Mouse (Mus musculus) c-Kit-negative CD71-positive TER-119-positive erythroid progenitor cells, embryonic 14.5 days (primary cell): Measurements from ENCODE around the gene 2200002D01Rik.

Experiments
- DNase-seq: peaks from one replicate; pipeline ENCODE4 v3.0.0-alpha.2; 2013; ENCODE audit warnings: low read depth, low spot score

Gene 2200002D01Rik

DNA sequence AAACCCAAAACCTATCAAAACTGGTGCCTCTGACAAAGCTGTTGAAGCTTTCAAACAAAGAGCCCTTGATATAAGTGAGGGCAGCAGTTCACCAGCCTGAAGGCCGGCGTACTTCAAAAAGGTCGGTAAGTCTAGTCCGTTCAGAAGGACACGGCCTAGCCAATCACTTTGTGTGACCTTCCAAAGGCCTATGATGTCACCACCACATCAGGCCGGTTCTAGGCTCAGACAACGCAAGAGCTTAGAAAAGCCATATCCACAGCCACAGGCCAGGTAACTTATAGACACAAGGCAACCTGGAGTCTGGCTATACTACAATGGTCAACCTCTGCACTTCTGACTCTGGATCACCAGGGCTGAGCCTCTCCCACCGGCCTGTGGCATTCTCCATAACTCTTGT lies 31.7 kb upstream of the 2200002D01Rik start:
- DNase-seq = no peak

DNA sequence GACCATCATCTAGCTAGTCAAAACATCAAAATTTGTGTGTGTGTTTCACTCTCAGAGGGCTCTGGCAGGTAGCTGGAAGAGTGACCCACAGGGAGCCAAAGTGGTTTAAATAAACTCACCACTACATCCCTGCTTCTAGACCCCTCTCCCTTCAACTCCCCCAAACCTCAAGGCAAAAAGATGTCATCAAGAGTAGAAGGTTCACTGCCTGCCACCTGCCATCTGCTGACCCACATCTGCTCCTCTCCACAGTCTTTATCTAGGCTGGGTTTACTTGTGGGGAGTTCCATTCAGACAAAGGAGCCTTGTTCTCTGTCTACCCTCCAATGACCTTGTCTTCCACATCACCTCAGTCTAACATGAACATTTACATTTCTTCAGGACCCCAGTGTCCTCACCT lies 31.0 kb upstream of the 2200002D01Rik start:
- DNase-seq = no peak

DNA sequence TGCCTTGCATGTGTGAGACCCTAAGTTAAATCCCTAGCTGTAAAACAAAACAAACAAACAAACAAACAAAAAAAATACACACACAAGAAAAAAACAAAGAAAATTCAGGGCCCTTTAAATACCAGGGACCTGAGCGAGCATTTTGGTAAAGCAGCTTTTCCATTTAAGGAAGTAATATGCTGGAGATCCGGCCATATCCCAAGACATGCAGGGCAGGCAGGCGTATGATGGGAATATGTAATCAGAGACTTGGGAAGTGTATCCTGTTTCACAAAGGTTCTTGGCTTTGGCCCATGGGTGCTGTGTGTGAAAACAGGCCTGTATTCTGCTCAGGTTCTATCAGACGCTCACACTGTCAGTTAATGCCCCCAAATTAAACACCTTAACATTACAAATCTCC lies 29.2 kb upstream of the 2200002D01Rik start:
- DNase-seq = no peak

DNA sequence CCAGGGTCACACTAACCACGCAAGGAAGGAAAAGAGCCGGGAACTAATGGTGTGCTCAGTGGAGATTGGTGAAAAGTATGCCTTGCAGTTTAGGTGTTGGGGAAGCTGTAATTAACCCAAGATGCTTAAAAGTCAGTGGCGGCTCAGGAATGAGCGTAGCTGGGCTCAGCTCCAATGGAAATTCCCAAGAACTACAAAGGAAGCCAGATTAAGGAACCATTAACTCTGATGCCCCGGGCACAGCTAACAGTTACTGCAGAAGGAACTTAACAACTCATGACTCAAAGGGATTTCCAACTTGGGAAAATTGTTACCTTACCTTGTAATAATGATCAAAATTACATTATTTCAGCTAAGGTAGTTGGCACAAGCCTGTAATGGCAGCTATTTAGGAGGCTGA lies 28.4 kb upstream of the 2200002D01Rik start:
- DNase-seq = no peak

DNA sequence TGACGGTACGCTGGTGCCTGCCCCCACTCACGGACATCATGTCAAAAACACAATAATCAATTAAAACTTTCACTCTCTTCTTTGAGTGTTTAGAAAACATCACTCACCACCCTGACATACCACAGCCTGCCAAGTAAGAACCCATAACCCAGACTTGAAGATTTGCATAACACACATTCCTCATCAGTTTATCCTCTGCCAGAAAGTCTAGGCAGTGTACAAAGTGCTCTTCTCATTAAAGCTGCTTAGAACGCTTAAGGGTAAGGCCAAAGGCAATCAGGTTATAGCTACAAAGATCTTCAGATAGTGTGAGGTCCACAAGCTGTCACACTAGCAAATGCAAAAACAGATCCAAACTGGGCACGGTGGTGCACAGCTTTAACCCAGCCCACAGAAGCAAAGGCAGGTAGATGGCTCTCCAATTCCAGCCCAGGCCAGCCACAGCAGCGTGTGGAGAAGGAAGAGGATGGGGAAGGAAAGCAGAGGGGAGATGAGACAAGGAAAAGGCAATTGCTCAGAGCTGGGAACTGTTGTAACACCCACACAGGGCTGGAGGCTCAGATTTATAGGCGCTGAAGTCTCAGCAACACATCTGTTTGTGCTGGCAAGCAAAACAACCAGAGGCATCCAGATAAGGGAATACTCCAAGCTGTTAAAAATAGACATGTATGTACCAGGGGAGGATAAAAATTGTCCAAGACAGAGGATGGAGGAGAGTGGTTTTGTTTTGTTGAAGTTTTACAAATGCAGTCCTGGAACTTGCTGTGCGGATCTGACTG lies 23.6 kb upstream of the 2200002D01Rik start:
- DNase-seq = no peak

DNA sequence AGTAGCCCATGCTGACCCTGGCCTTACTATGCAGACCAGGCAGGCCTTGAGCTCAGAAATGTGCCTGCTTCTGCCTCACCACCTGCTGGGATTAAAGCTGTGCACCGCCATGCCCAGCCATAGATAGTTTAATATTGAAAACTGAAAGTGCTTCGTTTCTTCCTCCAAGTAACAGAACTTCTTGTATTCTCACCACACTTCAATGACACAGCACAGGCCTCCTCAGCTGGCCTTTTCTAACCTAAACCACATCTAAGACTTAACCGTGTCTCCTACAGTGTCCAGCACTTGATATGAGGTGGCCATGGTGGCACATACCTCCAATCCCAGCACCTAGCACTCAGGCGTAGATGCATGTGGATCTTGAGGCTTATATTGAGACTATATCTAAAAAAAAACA lies 22.2 kb upstream of the 2200002D01Rik start:
- no peak for DNase-seq

DNA sequence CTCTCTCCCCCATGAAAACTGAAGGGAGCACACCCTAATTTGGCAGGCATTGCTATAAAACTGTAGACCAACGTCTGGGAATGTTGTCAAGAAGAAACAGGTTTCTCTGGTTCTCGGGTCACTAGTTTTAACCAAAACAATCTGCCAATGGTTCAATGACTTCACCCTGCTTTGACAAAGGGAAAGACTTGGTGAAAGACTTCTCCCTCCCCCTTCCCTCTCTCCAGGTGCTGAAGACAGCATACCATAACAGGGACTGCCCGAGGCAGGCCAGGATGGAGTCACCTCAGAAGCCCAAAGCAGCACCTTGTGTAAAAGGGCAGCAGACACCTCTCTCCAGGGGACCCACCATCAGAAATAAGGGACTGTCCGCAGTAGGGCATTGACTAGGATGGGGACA lies 18.7 kb upstream of the 2200002D01Rik start:
- DNase-seq = no peak

DNA sequence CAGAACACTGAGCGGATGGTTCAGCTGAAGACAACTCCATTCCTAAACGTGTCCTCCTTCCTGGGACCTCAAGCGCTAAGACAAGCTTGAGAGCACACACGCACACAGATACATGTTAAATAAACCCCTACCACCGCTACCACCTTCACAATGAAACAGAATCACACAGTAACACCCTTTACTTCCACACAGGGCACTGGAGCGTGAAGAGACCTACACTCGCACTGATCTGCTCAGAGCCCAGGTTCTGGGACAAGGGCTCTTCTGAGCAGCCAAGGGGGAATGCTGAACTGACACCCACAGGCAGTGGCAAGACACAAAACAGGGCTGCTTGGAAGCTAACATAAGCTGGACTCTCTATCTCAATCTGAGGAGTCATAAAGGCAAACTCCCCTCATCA lies 17.4 kb upstream of the 2200002D01Rik start:
- DNase-seq = no peak

DNA sequence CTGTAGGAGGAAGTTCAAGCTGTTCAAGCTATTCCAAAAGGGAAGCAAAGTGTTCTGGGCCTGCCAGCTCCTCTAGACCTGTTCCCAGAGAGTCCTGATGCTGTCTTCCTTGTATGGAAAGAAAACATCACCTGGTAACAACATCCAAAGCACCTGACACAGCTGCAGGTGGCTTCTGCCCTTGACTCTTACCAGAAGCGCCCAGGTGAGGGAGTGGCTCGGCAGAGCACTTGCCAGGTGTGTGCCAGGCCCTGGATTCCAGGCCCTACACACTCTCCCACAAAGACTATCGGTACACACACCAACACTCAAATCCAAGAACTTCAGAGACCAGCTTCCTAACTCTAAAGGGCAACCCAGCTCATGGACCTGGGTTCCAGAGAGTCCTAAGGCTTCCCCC lies 15.6 kb upstream of the 2200002D01Rik start:
- DNase-seq = no peak

DNA sequence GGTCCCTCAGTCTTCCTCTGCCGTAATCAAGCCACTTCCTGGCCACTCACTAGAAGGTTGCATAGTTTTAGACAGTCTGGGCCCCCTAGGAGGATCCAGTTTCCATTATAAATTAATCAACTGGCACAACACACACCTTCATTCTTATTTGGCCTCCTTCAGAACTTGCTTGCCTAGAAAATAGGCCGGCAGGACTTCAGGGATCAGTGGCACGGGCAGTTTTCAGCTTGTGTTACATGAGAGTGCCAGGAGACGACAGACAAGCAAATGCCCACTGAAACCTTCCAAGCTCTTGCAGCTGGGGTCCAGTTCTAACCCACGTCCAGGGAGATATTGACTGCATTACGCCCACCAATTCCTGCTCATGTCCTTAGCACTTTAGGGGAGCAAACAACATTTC lies 13.9 kb upstream of the 2200002D01Rik start:
- DNase-seq = no peak

DNA sequence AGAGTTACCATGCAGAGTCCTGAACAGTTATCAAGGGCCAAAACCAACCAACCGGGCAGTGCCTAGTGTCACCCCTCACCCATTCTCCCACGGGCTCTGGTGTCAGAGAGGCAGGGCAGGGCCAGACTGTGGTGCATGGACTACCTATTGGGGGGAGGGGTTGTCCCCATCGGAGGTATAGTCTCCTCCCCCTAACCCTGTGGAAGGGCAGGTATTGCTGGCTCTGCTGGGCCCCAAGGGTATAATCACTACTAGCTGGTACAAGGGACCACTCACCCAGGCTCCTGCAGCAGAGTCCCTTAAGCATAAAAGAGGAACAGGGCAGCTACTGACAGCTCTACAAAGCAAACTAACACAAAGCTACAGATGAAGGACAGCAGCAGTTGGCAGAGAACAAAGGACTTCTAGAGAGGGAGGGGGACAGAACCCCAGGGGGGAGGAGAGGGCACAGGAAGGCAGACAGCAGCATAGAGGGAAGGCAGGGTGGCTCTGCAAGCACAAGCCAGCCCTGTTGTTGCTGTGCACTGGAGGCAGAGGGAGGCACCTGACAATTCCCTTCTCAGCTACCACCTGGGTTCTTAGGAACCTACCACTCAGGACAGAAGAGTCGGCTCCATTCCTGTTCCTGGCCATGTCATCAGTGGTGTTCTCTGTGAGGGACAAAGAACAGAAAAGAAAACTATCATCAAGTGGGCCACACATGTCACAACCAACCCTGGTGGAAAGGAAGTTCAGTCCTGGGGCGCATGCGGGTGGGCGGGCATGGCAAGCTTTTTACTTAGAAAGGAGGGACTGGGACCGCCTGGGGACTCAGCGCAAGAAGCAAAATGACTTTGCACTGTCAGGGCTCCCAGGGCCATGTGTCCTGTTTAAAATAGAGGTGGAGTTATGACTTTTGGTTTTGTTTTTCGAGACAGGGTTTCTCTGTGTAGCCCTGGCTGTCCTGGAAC lies 11.8 kb upstream of the 2200002D01Rik start:
- no peak for DNase-seq

DNA sequence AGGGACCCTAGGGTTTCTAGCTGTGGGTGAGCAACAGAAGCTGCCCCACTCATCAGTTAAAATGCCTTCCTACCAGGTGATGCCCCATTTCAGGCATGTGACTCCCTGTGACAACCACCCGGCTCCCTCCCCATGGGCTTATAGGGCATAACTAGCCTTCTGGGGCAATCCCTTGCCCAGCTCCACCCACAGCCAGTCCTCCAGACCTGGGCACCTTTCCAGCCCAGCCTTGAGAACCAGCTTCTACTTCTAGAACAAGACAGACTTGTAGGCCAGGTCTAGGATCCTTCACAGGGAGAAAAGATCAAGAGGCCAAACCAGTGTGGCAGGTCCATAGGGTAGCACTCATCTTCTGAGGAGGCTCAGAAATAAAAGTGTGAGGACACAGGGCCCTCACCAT lies 9.1 kb upstream of the 2200002D01Rik start:
- DNase-seq = no peak

DNA sequence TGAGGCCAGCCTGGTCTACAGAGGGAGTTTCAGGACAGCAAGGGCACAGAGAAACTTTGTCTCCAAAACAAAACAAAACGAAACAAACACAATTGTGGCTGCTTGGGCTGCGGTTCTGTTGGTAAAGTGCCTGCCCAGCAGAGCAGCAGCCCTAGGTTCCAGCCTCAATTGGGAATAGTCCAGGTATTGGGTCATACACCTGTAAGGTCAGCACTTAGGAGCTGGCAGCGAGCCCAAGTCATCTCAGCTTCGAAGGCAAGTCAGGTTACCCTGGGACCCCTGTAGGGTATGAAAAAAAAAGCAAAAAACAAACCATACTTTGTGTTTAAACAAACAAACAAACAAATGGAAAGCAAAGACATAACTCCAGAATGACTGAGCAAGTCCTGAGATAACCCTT lies 7.6 kb upstream of the 2200002D01Rik start:
- no peak for DNase-seq

DNA sequence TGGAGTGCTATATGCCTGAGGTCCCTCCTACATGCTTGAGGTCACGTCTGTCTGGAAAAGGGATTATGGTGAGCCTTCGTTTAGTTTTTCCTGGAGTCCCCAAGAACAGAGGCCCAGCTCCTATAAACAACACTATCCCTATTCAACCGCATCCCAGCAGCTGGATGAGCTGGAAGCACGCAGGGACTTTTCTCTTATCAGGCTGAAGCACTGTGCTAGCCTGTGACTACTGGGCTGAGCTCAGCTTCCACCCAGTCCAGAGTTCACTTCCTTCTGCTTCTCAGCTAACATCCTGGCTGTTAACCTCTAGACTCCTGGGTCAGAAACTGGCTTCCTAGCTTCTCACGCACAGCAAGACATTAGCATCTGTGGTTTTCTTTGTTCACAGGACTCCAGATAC lies 5.6 kb upstream of the 2200002D01Rik start:
- DNase-seq = no peak

DNA sequence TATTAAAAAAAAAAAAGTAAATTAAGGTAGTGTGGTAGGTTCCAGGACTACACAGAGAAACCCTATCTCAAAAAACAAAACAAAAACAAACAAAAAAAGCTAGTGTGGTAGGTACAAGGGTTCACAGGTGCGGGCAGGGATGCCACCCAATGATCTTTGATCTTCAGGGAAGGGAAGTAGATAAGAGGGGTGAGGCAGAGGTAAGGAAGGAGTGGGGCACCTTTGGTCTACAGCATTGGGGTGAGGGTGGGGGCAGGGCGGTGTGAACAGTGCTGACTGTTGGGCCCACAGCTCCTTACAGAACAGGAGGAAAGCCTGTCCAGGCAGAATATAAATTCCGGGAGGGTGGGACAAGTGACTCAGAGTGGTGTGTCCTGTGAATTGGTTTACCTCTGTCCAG lies 2.9 kb upstream of the 2200002D01Rik start:
- DNase-seq = no peak

DNA sequence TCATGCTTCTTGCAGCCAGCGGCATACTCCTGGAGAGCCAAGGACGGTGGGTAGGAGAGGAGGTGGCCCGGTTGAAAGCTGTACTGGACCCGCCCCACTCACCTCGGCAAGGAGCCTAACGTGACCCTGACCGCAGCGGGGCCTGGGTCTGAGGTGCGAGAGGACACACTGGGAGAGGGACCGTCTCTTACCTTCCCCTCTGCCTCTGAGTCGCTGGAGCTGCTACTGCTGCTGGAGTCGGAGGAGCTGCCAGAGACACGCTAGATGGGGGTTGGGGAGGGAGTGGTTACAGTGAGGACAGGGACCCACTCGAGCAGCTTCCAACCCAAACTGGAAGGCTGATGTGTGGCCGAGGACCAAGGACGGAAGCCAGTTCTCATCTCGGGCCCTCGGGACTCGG lies 560 bp downstream of the 2200002D01Rik start:
- no peak for DNase-seq

DNA sequence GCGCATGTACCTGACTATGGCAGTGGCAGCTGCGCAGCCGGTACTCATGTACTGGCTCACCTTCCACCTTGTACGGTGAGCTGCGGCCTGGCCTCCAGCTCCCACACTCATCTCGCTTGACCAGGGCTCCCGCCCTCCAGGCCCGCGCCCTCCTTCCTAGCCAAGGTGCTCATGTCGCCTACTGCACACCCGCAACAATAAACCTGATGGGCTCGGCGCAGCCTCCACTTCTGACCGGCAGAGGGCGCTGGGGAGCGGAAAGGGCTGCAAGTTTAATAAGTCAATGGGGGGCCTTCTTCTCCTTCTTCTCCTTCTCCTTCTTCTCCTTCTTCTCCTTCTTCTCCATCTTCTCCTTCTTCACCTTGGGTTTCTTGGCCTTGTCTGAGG lies 959 bp downstream of the 2200002D01Rik start:
- DNase-seq = peak; percentile 50

DNA sequence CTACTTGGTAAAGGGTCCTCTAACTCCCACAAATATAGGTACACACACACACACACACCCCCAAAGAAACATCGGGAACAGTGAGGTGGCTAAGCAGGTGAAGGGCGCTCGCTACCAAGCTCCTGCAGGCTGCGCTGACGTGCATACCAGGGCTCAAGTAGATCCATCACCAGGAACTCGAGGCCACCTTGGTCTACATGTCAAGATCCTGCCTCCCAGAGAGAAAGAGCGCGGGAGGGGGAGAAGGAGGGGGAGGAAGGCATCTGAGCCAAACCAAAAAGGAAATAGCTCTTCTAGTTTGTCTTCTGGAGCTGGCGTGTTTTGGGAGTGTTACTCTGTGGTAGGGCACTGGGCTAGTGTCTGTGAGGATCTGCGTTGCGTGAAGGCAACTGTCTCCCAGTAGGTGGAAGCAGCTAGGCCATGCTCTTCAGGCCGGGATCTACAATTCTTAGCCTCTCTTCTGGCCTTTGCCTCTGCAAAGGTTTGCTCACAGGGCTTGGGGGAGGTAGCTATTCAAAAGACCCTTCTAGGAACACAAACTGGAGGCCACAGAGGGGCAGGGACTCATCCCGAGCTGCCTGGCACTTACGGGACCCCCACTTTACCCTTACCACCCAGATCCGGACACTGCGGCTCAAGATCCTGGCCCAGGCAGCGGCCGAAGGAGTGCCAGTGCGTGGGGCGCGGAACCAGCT lies 1.5 kb downstream of the 2200002D01Rik start:
- DNase-seq = no peak

DNA sequence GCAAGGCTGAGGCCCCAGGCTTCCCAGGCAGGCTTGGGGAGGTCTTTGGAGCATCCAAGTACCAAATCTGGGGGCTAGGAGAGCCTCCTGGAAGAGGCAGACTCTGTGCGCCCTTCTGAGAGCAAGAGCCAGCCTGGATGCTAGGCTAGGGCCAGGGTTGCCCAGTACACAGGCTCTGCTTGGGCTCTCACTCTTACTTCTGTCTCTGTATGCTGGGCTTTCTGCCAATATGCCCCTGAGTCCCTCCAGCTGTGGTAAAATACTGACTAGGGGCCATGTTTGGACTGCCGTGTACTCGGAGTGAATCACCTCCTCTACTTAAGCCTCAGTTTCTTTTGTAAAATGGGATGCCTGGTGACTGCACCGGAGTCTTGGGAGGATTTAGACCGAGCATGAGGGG lies 2.3 kb downstream of the 2200002D01Rik start:
- DNase-seq = no peak

DNA sequence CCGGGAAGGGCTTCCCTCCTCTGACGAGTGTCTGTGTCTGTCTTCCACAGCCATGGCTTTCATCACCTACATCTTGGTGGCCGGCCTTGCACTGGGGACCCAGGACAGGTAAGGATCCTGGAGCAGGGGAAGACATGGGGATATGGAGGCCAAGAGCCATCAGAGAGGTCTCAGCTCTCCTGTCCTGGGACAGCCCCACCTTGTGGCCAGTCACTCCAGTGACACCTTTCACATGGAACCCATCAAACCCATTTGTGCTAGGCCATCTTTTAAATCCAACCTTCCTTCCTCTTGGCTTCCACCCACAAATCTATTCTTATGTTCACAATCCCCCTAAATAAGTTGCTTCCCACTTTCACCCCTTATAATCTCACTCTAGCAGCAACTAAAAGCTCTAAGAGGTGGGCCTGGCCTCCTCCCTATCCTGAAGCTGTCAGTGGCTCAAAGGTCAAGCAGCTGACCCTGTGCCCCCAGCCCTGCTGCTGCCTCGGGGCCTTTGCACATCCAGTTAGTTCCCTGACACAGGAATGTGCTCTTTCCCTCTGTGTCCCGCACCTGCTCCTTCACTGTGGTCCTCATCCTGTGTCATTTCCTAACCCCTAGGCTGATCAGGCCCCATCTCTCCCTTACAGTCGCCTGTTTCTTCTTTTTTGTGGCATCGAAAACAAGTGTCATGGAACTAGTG lies 3.4 kb downstream of the 2200002D01Rik start:
- DNase-seq = no peak
